Mouse (Mus musculus): ENCODE results near the gene Ccdc106. TPM values are rescaled to one million over a fixed set of nuclear protein-coding genes. Genes with fewer than 3 reads are reported as not detected.

The Ccdc106 gene
- total RNA-seq, 2 experiments from 2014 or later, result 59.9 to 60.2 TPM

Other genes with a start within 250 kb of the Ccdc106 start
- not detected for gene Fam71e2, start 249.3 kb upstream of the Ccdc106 start, total RNA-seq (2021)
- gene Il11, start 237.7 kb upstream of the Ccdc106 start, total RNA-seq (2021), result under 1 TPM; 0.38 to 0.41 TPM
- gene Tmem190, start 237.6 kb upstream of the Ccdc106 start, total RNA-seq (2021), result not detected
- gene Tmem238, start 230.9 kb upstream of the Ccdc106 start, total RNA-seq (2021), result 1 to 10 TPM; 4.3 to 5.4 TPM
- gene Rpl28, start 227.7 kb upstream of the Ccdc106 start, total RNA-seq (2021), result 100 to 1,000 TPM; 540 to 663 TPM
- gene Ube2s, start 208.0 kb upstream of the Ccdc106 start, total RNA-seq (2021), result 100 to 1,000 TPM; 129 to 166 TPM
- gene Shisa7, start 175.9 kb upstream of the Ccdc106 start, total RNA-seq (2021), result 100 to 1,000 TPM; 107 to 116 TPM
- 1 to 10 TPM; 3.0 to 4.3 TPM for gene Isoc2b, start 150.3 kb upstream of the Ccdc106 start, total RNA-seq (2021)
- 1 to 10 TPM; 7.2 to 8.2 TPM for gene Isoc2a, start 143.4 kb upstream of the Ccdc106 start, total RNA-seq (2021)
- gene Gm36210, start 114.0 kb upstream of the Ccdc106 start, total RNA-seq (2021), result under 1 TPM in 1 of 2 experiments, not detected in 1; 0.45 TPM
- 10 to 100 TPM; 14.3 TPM for gene Zfp628, start 105.3 kb upstream of the Ccdc106 start, total RNA-seq (2021)
- 10 to 100 TPM; 57.9 to 67.4 TPM for gene Nat14, start 98.5 kb upstream of the Ccdc106 start, total RNA-seq (2021)
- 1 to 10 TPM; 2.9 to 3.0 TPM for gene Ssc5d, start 94.8 kb upstream of the Ccdc106 start, total RNA-seq (2021)
- gene Sbk2, start 56.1 kb upstream of the Ccdc106 start, total RNA-seq (2021), result not detected
- gene Sbk3, start 49.4 kb upstream of the Ccdc106 start, total RNA-seq (2021), result under 1 TPM; 0.40 to 0.57 TPM
- 10 to 100 TPM; 38.2 to 46.0 TPM for gene Zfp579, start 24.4 kb upstream of the Ccdc106 start, total RNA-seq (2021)
- gene Zfp524, start 6.1 kb upstream of the Ccdc106 start, total RNA-seq (2021), result 1 to 10 TPM; 4.5 TPM
- 10 to 100 TPM; 22.2 to 23.4 TPM for gene Fiz1, start 5.9 kb upstream of the Ccdc106 start, total RNA-seq (2021)
- not detected for gene Gm44973, start 5.1 kb upstream of the Ccdc106 start, total RNA-seq (2021)
- gene Zfp865, start 177 bp upstream of the Ccdc106 start, total RNA-seq (2021), result 10 to 100 TPM; 36.4 TPM
- not detected for gene 4632433K11Rik, start 13.6 kb downstream of the Ccdc106 start, total RNA-seq (2021)
- 1 to 10 TPM; 5.4 to 5.8 TPM for gene Zfp784, start 17.9 kb downstream of the Ccdc106 start, total RNA-seq (2021)
- 10 to 100 TPM; 74.9 to 80.4 TPM for gene Zfp580, start 31.0 kb downstream of the Ccdc106 start, total RNA-seq (2021)
- gene U2af2, start 41.6 kb downstream of the Ccdc106 start, total RNA-seq (2021), result 100 to 1,000 TPM; 174 to 184 TPM
- gene Epn1, start 59.7 kb downstream of the Ccdc106 start, total RNA-seq (2021), result 100 to 1,000 TPM; 402 to 408 TPM
- not detected for gene Rfpl4, start 96.4 kb downstream of the Ccdc106 start, total RNA-seq (2021)
- gene Rasl2-9, start 105.4 kb downstream of the Ccdc106 start, total RNA-seq (2021), result not detected
- gene Vmn1r55, start 129.1 kb downstream of the Ccdc106 start, total RNA-seq (2021), result not detected
- gene Vmn1r56, start 176.2 kb downstream of the Ccdc106 start, total RNA-seq (2021), result not detected
- not detected for gene Vmn1r57, start 197.9 kb downstream of the Ccdc106 start, total RNA-seq (2021)